Mouse (Mus musculus) megakaryocyte, embryonic 14.5 days (primary cell): ENCODE results near the gene Dzank1.

Experiments used
- FLI1 ChIP-seq: IDR thresholded peaks from 2 replicates; pipeline ENCODE4 v1.6.1; 2012; ENCODE audit warnings: low read length, inconsistent platforms, mixed read lengths
- GATA1 ChIP-seq: IDR thresholded peaks from 3 replicates; pipeline ENCODE4 v1.6.1; 2012; ENCODE audit warnings: mixed read lengths, low read length, inconsistent platforms, borderline replicate concordance

DNA sequence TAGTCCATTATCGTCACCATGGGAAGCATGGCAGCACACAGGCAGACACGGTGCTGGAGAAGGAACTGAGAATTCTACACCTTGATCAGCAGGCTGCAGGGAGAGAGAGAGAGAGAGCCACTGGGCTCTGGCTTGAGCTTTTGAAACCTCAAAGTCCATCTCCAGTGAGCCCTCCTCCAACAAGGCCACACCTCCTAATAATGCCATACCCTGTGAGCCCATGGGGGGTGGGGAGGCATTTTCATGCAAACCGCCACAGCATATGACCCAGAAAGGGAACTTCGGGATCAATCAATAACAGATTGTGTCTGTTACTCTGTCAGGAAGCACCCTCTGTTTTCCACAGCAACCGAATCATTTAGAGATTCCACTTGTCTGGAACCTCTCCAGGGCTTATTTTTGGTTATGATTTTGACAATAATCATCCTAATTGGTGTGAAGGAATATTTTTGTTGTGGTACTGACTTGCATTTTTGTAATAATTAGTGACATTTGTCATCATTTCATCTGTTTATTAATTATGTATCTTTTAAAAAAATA is 95.9 kb downstream of the Dzank1 start:
- TF ChIP-seq GATA1 (no peak), FLI1 (no peak)
